Mouse (Mus musculus) myocyte (in vitro differentiated cells): ENCODE data around the gene Sec22c. TPM values are rescaled to one million over a fixed set of nuclear protein-coding genes. Genes with fewer than 3 reads are reported as not detected.

Source experiments
- H3K27me3 ChIP-seq: one replicate; pipeline ENCODE4 v1.6.1; 2011; ENCODE audit not compliant: control insufficient read depth, insufficient read depth, insufficient read length
- H3K36me3 ChIP-seq: one replicate; pipeline ENCODE4 v1.6.1; 2011; ENCODE audit not compliant: control insufficient read depth, insufficient read depth
- H3K4me2 ChIP-seq: one replicate; pipeline ENCODE4 v1.6.1; 2011; ENCODE audit warnings: low read depth, control low read depth
- H3K4me3 ChIP-seq: one replicate; pipeline ENCODE4 v1.5.1; 2011; ENCODE audit warnings: mild to moderate bottlenecking, control low read depth, moderate library complexity
- H3K79me2 ChIP-seq: one replicate; pipeline ENCODE4 v1.6.1; 2011; ENCODE audit not compliant: control insufficient read depth, insufficient read depth
- H3ac ChIP-seq: one replicate; pipeline ENCODE4 v1.6.1; 2011; ENCODE audit not compliant: control insufficient read depth, insufficient read length
- CEBPB ChIP-seq: IDR thresholded peaks from 2 replicates; pipeline ENCODE4 v1.6.1; 2011; ENCODE audit warnings: mild to moderate bottlenecking, moderate library complexity; ENCODE audit not compliant: poor library complexity, insufficient read depth, severe bottlenecking
- E2F4 ChIP-seq: IDR thresholded peaks from one replicate; pipeline ENCODE4 v1.6.1; 2011; ENCODE audit warnings: mild to moderate bottlenecking, control low read depth, moderate library complexity; ENCODE audit not compliant: insufficient read depth
- MAX ChIP-seq: IDR thresholded peaks from one replicate; pipeline ENCODE4 v1.6.1; 2011; ENCODE audit warnings: low read depth, mild to moderate bottlenecking, control low read depth
- MYOD1 ChIP-seq, 3 experiments: IDR thresholded peaks; one replicate each; pipeline ENCODE4 v1.6.1; 2011; ENCODE audit warnings: control low read depth in 2 of 3, low read depth in 2 of 3, mild to moderate bottlenecking in 2 of 3, moderate library complexity in 1 of 3; ENCODE audit not compliant: insufficient read length in 2 of 3, control insufficient read depth in 1 of 3
- MYOG ChIP-seq, 3 experiments: IDR thresholded peaks; one replicate each; pipeline ENCODE4 v1.6.1; 2011; ENCODE audit warnings: control low read depth in 2 of 3, low read depth in 2 of 3, mild to moderate bottlenecking in 2 of 3; ENCODE audit not compliant: insufficient read length in 2 of 3, control insufficient read depth in 1 of 3, insufficient read depth in 1 of 3
- POLR2A ChIP-seq: IDR thresholded peaks from one replicate; pipeline ENCODE4 v1.6.1; 2011; ENCODE audit warnings: low read depth, mild to moderate bottlenecking, control low read depth, moderate library complexity; ENCODE audit not compliant: insufficient read length
- POLR2AphosphoS2 ChIP-seq: IDR thresholded peaks from one replicate; pipeline ENCODE4 v1.6.1; 2011; ENCODE audit warnings: low read depth, control low read depth; ENCODE audit not compliant: insufficient read length
- REST ChIP-seq: IDR thresholded peaks from one replicate; pipeline ENCODE4 v1.6.1; 2011; ENCODE audit warnings: mild to moderate bottlenecking, control low read depth, moderate library complexity; ENCODE audit not compliant: insufficient read depth, insufficient read length
- SRF ChIP-seq: IDR thresholded peaks from one replicate; pipeline ENCODE4 v1.6.1; 2011; ENCODE audit warnings: low read depth; ENCODE audit not compliant: control insufficient read depth, insufficient read length
- TCF12 ChIP-seq: IDR thresholded peaks from one replicate; pipeline ENCODE4 v1.6.1; 2011; ENCODE audit warnings: mild to moderate bottlenecking, control low read depth; ENCODE audit not compliant: poor library complexity, insufficient read depth, severe bottlenecking
- TCF3 ChIP-seq: IDR thresholded peaks from one replicate; pipeline ENCODE4 v1.6.1; 2011; ENCODE audit warnings: low read depth, control low read depth; ENCODE audit not compliant: insufficient read length
- USF1 ChIP-seq: IDR thresholded peaks from one replicate; pipeline ENCODE4 v1.6.1; 2011; ENCODE audit warnings: low read depth, mild to moderate bottlenecking, control low read depth, moderate library complexity
- polyA plus RNA-seq: library from polyadenylated mRNA; unstranded; fragments of >200 nt; fragmentation: generic; extraction: Trizol; gene quantifications from one replicate; pipeline ENCODE4 v1.2.1, GENCODE M21; 2012; ENCODE audit warnings: missing spikeins

Sec22c gene
- polyA plus RNA-seq, 1 experiment: 6.2 TPM

DNA sequence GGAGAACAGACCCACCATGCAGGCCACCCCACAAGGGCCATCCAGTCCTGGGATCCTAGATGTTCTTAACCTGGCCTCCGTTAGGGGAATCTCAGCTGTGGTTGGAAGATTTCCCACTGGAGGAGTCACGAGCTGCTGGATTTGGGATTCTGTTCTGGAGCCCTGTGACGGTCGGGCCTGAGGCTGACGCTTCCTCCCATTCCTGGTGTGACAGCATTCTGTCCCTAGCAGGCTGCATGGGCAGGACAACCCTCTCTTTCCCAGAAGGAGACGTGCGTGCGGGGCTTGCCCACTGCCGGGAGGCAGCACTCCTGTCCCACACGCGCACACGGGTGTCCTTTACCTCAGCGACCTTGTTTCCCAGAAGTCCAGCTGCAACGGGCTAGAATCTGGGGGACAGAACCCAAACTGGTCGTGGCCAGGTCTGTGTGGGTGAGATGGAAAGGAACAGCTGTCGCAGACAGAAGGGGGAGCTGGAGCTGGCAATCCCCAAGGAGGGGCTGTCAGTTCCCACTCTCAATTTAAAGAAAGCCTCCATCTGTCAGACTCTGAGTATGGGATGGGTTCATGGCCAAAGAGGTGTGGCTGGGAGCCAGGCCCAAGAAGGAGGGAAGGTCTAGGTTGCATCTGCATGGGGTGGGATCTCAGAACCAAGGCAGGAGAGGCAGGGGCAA, 38.2 kb downstream of the Sec22c start:
- Histone ChIP-seq H3K36me3 (no peaks in the 10 kb centered on the region), H3ac (no peak overlapping the region), H3K4me3 (no peak overlapping the region), H3K27me3 (peaks cover 3% of the 10 kb centered on the region), H3K79me2 (no peaks in the 10 kb centered on the region), H3K4me2 (peak overlapping the region; percentile 18)
- TF ChIP-seq MYOD1 (IDR thresholded peaks at IDR 0.05; ENCODE audit: control insufficient read depth in 1 of 3, insufficient read length in 2 of 3, low read depth in 2 of 3) (peak in 2 of 3 experiments; percentile 84 to 88), MYOG (IDR thresholded peaks at IDR 0.05; ENCODE audit: control insufficient read depth in 1 of 3, insufficient read depth in 1 of 3, insufficient read length in 2 of 3, low read depth in 2 of 3) (peak in 1 of 3 experiments; percentile 14), REST (no peak)

DNA sequence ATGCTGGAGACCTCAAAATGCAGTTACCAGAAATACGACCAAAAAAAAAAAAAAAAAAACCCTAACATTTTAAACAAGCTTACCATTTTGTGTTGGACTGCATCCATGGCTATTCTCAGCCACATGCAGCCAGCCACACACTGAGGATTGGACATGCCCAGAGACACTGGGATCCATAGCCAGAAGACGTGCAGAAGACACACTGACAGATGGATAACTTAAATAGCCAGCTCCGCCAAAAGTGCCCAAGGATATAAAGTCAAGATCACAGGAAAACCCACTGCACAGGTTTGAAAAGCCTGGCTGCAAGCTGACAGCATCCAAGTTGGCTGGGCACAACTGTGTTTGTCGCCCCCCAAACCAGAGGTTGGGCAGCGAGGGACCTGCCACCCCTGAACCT, 41.2 kb downstream of the Sec22c start:
- TF ChIP-seq POLR2A (no peak), SRF (no peak), TCF12 (no peak), MYOD1 (IDR thresholded peaks at IDR 0.05; ENCODE audit: control insufficient read depth in 1 of 3, insufficient read length in 2 of 3, low read depth in 2 of 3) (no peak), POLR2AphosphoS2 (no peak), E2F4 (no peak), MYOG (IDR thresholded peaks at IDR 0.05; ENCODE audit: control insufficient read depth in 1 of 3, insufficient read depth in 1 of 3, insufficient read length in 2 of 3, low read depth in 2 of 3) (no peak), MAX (no peak), TCF3 (no peak)
- Histone ChIP-seq H3K27me3 (peaks cover 16% of the 10 kb centered on the region), H3K36me3 (no peaks in the 10 kb centered on the region), H3K4me2 (no peak overlapping the region), H3ac (no peak overlapping the region), H3K79me2 (no peaks in the 10 kb centered on the region), H3K4me3 (no peak overlapping the region)

DNA sequence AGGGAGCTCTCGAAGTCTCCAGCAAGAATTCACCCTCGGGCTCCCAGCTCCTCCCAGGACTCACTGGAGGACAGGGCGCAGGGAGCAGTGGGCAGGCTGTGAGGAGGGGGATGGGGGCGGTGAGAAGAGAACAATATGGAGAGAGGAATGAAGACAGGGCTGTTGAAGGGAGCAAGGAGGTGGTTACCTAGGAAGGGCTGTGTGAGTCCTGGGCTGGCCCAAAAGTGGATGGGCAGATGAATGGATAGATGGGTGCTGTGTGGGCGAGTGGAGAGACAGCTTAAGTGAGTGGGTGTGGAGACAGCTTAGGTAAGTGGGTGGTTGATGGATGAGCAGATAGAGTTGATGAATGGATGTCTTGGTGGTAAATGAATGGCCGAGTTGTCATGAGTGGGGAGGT, 41.8 kb downstream of the Sec22c start:
- TF ChIP-seq REST (no peak), POLR2AphosphoS2 (no peak), MYOG (IDR thresholded peaks at IDR 0.05; ENCODE audit: control insufficient read depth in 1 of 3, insufficient read depth in 1 of 3, insufficient read length in 2 of 3, low read depth in 2 of 3) (no peak), USF1 (no peak), SRF (no peak), MAX (no peak), POLR2A (no peak), TCF12 (no peak), TCF3 (no peak)
- peaks cover 18% of the 10 kb centered on the region for H3K27me3 ChIP-seq
- H3K4me3 ChIP-seq: no peak overlapping the region
- H3K79me2 ChIP-seq: no peaks in the 10 kb centered on the region
- H3K36me3 ChIP-seq: no peaks in the 10 kb centered on the region
- no peak overlapping the region for H3K4me2 ChIP-seq
- no peak overlapping the region for H3ac ChIP-seq

DNA sequence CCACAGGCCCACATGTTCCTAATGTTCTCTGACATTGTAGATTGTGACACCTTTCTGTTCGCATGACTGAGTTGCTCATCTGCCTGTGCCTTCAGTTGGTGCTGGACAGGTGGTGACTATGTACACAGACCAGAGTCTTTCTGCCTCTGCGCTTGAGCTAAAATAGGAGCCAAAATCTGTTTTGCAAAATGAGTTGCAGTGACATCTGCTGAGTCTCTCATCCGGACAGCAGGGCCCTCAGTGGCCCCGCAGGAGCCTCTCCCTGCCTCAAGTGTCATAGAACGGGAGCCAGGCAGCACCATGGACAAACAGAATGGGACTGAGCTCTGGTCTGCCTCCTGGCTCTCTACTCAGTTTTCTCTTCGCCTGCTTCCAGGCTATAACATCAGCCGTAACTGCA, 45.5 kb downstream of the Sec22c start:
- Histone ChIP-seq H3K27me3 (peaks cover 24% of the 10 kb centered on the region), H3K36me3 (no peaks in the 10 kb centered on the region), H3K79me2 (no peaks in the 10 kb centered on the region), H3K4me2 (no peak overlapping the region), H3K4me3 (no peak overlapping the region), H3ac (no peak overlapping the region)
- no peak for TF ChIP-seq POLR2A
- TF ChIP-seq POLR2AphosphoS2: no peak
- no peak for TF ChIP-seq MYOD1 (IDR thresholded peaks at IDR 0.05; ENCODE audit: control insufficient read depth in 1 of 3, insufficient read length in 2 of 3, low read depth in 2 of 3)

DNA sequence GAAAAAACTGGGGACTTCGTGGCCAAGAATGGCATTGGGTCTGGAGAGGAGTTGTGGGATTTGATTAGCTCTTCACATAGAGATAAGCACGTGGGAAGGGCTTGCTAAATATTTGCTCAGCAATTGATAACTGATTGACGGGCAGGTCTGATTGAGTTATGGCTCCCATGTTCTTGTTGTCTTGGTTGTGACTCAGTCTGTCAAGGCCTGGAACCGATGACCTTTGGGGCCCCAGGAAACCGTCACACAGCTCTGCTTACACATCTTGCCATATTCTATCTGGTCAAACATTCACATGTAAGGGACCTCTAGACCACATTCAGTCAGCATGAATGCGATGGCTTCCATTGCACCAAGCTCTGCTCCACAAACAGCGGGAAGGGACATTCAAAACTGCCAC, 47.0 kb downstream of the Sec22c start:
- Histone ChIP-seq H3ac (no peak overlapping the region), H3K27me3 (peaks cover 31% of the 10 kb centered on the region), H3K4me3 (no peak overlapping the region), H3K4me2 (no peak overlapping the region), H3K79me2 (no peaks in the 10 kb centered on the region), H3K36me3 (no peaks in the 10 kb centered on the region)
- no peak for TF ChIP-seq MYOG (IDR thresholded peaks at IDR 0.05; ENCODE audit: control insufficient read depth in 1 of 3, insufficient read depth in 1 of 3, insufficient read length in 2 of 3, low read depth in 2 of 3)
- no peak for TF ChIP-seq CEBPB
- no peak for TF ChIP-seq MAX
- TF ChIP-seq POLR2A: no peak
- TF ChIP-seq SRF: no peak
- no peak for TF ChIP-seq REST
- no peak for TF ChIP-seq MYOD1 (IDR thresholded peaks at IDR 0.05; ENCODE audit: control insufficient read depth in 1 of 3, insufficient read length in 2 of 3, low read depth in 2 of 3)
- no peak for TF ChIP-seq E2F4
- TF ChIP-seq TCF12: no peak
- TF ChIP-seq USF1: no peak
- no peak for TF ChIP-seq TCF3
- no peak for TF ChIP-seq POLR2AphosphoS2
